Mouse (Mus musculus) cerebellum, adult 2 months (tissue): ENCODE data around the gene Gpc6.

Experiments
- CTCF ChIP-seq: fragments of 200-500 bp; IDR thresholded peaks from 2 replicates; pipeline ENCODE4 v1.5.1; 2011; ENCODE audit warnings: low read depth, mild to moderate bottlenecking, control low read depth, low read length, moderate library complexity, borderline replicate concordance; ENCODE audit not compliant: insufficient read depth
- POLR2A ChIP-seq: fragments of 200-500 bp; IDR thresholded peaks from 2 replicates; pipeline ENCODE4 v1.6.1; 2011; ENCODE audit warnings: low read length, control low read depth, borderline replicate concordance; ENCODE audit not compliant: insufficient read depth

- TF ChIP-seq POLR2A (no peak), CTCF (no peak)
Observed at GRCm38 (mm10) chr14:117435739-117436138, 510.6 kb downstream of the Gpc6 start.
